Mouse (Mus musculus) urinary bladder, postnatal 25 days (tissue): Measurements from ENCODE around the gene Alkbh8.
"Not testable (repeated sequence)": the region's sequence is repeated elsewhere in the genome, so short reads cannot be mapped to it uniquely, and the experiment has no call there.

Experiments used
- DNase-seq: peaks from one replicate; pipeline ENCODE4 v3.0.0; 2022; ENCODE audit warnings: low spot score

The Alkbh8 gene

GRCm38 (mm10) chr9:3334962-3335767 lies at the start of gene Alkbh8:
Gene Alkbh8 (plus strand): TSS chr9:3335140.
- DNase-seq = peak; percentile 54

- DNase-seq = no peak
Measured at GRCm38 (mm10) chr9:3309292-3309836, 25.6 kb upstream of the Alkbh8 start.

DNA sequence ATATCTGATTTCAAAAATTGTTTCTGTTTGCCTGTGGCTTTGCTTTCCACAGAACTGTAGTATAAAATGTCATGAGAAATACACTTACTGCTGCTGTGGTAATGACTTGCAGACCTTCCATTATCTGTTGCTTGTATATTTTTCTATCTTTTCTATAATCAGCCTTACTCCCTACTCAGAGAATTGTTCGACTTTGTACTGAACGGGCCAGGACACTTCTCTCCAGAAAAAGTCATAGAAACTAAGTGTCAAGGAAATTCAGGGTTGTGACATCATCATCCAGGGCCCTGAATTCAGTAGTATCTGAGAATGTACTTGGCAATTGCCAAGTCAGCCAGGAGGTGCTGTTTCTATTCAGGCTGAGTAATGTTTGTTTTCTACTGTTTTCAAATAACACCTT lies 24.9 kb upstream of the Alkbh8 start:
- DNase-seq = no peak

DNA sequence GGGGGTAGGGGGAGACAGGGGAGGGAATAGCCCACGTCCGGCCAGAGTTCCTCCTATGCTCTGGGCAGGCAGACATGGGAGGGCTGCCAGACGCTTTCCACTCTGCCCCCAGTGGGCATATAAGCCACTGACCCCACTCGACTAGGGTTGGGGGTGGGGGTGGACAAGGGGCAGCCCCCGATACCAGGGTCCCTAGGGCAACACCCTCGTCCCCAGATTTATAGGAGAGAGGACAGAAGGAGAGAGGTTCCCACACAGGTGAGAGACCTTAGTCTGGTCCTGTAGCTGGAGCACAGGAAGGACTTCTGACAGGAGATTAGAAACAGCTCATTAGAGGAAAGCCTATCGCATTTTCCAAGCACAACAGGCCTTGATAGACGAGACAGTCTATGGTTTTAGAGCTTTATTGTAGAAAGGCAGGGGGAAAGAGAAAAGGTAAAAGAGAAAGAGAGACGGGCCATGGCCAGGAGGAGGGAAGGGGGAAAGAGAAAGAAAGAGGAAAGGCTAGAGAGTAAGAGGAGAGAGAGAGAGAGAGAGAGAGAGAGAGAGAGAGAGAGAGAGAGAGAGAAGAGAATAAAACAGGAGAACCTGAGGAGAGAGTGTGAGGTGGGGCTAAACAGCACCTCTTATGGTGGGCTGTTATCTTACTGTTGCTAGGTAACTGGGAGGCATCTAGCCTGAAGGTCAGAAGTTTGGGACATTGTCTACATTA lies 7.4 kb upstream of the Alkbh8 start:
- not testable (repeated sequence) for DNase-seq

DNA sequence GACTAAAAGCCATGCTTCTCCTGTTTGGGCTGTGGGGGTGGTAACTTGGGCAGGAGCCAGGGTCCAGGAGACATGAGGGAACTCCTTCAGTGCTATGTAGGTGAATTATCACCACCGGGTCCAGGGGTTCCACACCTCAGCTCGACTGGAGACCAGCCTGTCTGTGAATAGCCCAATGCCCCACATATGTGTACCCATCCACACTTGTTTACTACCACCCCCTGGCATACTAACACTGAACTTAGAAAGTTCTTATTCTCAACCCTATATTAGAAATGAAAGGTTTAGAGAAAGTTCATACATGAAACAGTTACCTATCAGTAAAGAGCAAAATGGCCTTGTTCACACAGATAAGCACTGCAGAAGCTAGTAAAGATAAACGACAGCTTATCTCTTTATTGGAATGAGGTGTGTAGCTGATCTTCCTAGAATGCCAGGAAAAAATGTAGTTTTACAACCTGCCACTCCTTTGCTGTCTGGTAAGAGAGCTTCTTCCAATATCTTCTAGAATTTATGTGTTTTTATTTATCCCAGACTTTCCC lies 6.8 kb upstream of the Alkbh8 start:
- DNase-seq = no peak

GRCm38 (mm10) chr9:3330319-3330718 lies 4.6 kb upstream of the Alkbh8 start:
- DNase-seq = no peak

DNA sequence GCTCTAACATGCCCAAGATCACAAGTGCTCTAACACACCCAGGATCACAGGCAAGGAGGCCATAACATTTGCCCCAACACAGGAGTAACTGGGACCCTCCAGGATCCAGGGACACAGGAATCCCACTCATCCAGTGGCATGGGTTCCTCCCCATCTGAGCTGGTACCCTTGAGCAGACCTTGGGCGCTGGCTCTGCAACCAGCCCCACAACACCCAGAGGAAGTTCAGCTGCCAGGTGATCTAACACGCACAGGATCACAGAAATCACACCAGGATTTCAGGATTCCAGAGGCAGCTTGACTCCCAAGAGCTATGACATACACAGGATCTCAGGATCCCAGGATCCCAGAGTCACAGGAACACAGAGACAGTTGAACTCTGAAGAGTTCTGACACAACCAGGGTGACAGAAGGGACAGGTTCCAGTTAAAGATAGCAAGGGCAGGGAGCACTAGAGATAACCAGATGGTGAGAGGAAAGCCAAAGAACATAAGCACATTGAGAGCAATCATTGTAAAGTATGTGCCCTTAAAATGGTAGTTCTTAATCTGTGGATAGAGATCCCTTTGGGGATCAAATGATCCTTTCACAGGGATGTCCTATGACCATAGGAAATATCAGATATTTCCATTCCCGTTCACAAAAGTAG lies 4.1 kb upstream of the Alkbh8 start:
- DNase-seq = no peak

DNA sequence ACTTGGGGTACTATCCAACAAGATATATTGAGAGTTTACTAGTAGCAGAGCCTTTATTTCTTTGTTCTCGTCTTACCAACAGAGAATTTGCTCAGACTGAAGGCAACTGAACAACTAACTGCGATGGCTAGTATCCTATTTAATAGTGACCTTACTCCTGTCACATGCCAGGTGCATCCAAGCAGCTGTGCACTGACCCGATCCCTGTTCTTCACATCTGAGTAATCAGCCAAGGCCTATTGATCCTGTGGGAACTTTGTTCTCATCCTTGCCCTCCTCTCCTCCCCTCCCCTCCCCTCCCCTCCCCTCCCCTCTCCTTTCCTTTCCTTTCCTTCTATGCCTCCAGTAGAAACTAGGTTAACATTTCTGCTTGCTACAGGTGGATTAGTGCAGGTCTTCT lies 1.7 kb downstream of the Alkbh8 start:
- DNase-seq = no peak

- no peak for DNase-seq
Measured at GRCm38 (mm10) chr9:3345136-3345535, 10.2 kb downstream of the Alkbh8 start.

DNA sequence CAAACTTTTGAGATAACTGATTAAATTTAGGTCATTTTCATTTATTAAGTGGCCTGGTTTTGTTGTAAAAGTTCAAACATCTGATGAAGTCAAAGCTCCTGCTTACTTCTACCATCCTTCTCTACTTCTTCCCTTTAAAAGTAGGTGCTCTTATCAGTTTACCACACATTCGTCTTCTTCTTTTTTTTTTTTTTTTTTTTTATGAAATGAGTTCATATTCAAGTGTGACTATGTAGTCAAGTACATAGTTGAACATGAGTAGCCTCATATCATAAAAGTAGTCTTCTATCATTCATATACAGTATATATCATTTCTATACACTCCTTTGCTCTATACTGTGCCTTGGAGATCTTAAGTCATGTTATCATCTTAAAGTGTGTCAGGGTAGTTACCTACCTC lies 11.0 kb downstream of the Alkbh8 start:
- DNase-seq = no peak

GRCm38 (mm10) chr9:3350056-3350455 lies 15.1 kb downstream of the Alkbh8 start:
- no peak for DNase-seq

DNA sequence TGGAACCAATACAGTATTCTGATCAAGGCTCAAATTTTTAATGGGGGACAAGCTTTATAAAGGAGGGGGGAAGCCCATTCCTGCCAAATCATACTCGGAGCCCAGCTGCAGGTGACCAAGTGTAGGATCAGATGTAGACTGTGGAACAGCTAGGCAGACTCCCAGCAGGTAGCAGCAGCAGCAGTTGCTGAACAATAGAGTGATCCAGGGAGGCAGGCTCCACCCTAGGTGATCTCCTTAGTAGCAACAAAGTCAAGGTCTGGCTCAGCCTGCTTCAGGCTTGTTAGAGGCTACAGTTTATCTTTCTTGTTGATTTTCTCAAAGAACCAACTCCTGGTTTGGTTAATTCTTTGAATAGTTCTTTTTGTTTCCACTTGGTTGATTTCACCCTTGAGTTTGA lies 41.4 kb downstream of the Alkbh8 start:
- DNase-seq = not testable (repeated sequence)

DNA sequence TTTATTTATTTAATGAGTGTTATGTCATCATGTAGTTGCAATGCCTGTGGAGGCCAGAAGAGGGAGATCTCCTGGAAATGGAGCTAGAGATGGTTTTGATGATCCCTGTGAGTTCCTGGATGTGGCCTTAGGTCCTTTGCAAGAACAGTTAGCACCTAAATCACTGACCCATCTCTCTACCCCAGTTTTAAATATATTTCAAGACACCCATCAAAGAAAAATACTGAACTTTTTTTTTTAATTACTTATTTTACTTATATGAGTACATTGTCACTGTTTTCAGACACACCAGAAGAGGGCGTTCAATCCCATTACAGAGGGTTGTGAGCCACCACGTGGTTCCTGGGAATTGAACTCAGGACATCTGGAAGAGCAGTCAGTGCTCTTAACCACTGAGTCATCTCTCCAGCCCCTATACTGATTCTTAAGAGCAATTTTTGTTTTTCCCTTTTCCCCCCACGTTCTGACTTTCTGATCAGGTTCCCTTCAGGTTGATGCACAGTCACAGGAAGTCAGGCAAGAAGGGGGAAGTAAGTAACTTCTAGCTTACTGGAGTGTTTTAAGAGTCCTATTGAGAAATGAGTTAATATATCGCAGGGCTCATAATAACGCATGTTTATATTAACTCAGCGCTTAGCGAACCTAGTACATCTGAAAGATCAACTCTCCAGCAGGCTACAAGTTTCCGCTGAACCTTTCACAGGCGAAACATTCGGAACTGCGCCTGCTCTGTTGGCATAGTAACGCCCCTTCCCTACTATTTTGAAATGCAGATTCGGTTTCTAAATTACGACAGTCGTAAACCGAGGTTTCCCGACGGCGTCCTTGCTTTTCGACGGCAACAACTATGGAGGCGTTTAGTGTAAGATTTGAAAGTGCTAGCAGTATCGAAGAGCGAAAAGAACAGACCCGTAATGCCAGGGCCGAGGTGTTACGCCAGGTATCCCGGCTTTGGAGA lies 68.6 kb downstream of the Alkbh8 start, which contains the start of gene Cwf19l2:
TSS of gene Cwf19l2 (plus strand) at position 342 of the 958 bp plus-strand sequence.
- peak; percentile 65 for DNase-seq

DNA sequence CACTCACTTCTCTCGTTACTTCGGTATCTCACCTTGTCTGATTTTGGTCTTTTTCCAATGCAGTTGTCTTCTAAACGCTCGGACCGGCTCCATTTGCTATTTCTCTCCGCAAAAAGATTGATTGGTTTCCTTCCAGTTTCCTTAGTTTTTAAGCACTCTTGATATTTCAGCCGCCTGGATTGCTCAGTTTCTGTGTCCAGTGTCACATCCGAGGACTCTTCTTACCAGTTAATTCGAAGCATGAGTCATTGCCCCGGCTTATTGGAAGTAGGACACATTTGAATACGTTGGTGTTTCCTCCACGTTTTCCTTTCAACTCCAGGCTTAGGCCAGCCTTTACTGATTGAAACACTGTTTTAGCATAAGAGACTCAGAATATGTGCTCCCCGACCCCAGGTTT lies 69.4 kb downstream of the Alkbh8 start:
- DNase-seq = peak; percentile 4

GRCm38 (mm10) chr9:3439555-3440300 lies 104.8 kb downstream of the Alkbh8 start:
- DNase-seq = not testable (repeated sequence)
